In the genomic region with DNA sequence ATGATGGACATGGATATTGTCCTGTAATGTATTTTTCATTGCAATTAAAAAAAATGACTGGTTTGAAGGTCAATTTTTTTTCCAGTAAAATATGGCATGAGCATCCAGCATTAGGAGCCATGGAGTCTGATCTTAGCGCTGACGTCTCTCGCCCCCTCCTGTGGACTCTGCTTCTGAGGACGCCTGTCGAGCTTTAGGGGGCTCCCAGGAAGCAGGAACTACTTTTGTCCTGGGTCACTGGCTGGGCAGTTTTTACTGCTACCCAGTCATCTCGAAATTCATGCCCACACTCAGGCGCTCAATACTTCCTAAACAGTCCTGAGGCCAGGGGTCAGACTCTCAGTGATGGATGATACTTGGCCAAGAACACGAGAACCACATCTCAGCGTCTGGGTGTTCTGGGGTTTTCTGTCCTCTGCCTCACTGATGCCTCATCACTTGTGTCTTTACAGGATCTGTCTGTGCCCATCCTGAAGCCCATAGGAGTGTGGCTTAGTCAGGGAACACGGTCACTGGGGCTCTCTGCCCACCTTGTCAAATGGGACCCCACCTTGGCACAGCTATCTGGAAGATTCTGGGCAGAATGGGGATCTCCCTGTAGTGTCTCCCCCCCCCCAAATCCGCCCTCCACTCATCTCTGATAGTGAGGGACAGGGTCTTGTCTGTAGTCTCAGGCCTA, we compare ENCODE assay signal across 17 mouse cellular contexts. TPM values are rescaled to one million over a fixed set of nuclear protein-coding genes. Genes with fewer than 3 reads are reported as not detected.
DNase-seq lines count a peak whose midpoint lies in the region; ATAC-seq and TF ChIP-seq lines count a peak whose summit lies in the region.
"Had no signal": no experiment of that assay in that cellular context is flagged by ENCODE, and none has a peak within 500 bp of the region (broad histone marks: within the 10 kb centered on the region; RNA-seq: fewer than 3 reads in every experiment).

No protein-coding gene starts in this region.

- ATAC-seq in heart, embryonic 16.5 days (replicated peaks; ENCODE audit: extremely low read depth, insufficient read depth, low FRiP score), result no peak
- no peak for ATAC-seq in lung, embryonic 14.5 days (ENCODE audit: insufficient read depth)
- ATAC-seq in intestine, embryonic 14.5 days (replicated peaks; ENCODE audit: low FRiP score, low TSS enrichment, low read depth), result no peak
- no peak for ATAC-seq in limb, embryonic 15.5 days (ENCODE audit: insufficient number of reproducible peaks, low FRiP score, low TSS enrichment, low read depth)
- no peak for ATAC-seq in midbrain, embryonic 11.5 days (ENCODE audit: low FRiP score)
- ATAC-seq: CD4-positive, CD25-positive, alpha-beta regulatory T cell, adult 4 months; forebrain, embryonic 15.5 days; liver, postnatal 0 days had no signal

- H3K4me1 ChIP-seq in heart, embryonic 16.5 days (ENCODE audit: control insufficient read depth, insufficient read depth, low read length), result peaks cover 8% of the 10 kb centered on the region
- H3K4me1 ChIP-seq in lung, embryonic 14.5 days (ENCODE audit: insufficient read depth), result peaks cover 24% of the 10 kb centered on the region
- H3K4me1 ChIP-seq in intestine, embryonic 14.5 days (replicated peaks; ENCODE audit: control insufficient read depth, insufficient read depth, low read length), result peaks cover 26% of the 10 kb centered on the region
- H3K4me1 ChIP-seq in limb, embryonic 15.5 days, result peaks cover 24% of the 10 kb centered on the region
- 0 out of 2 replicates have a peak, but pooled peaks cover 4% of the 10 kb centered on the region for H3K4me1 ChIP-seq in midbrain, embryonic 11.5 days (ENCODE audit: control insufficient read depth, insufficient read depth, low read length)

- H3K27me3 ChIP-seq in heart, embryonic 16.5 days (ENCODE audit: control insufficient read depth, insufficient read depth, low read length), result no peaks in the 10 kb centered on the region
- H3K27me3 ChIP-seq in lung, embryonic 14.5 days (ENCODE audit: insufficient read depth, low read length), result no peaks in the 10 kb centered on the region
- no peaks in the 10 kb centered on the region for H3K27me3 ChIP-seq in intestine, embryonic 14.5 days (replicated peaks; ENCODE audit: control insufficient read depth, insufficient read depth, low read length)
- no peaks in the 10 kb centered on the region for H3K27me3 ChIP-seq in limb, embryonic 15.5 days
- H3K27me3 ChIP-seq in midbrain, embryonic 11.5 days (ENCODE audit: control insufficient read depth, insufficient read depth, low read length), result no peaks in the 10 kb centered on the region
- H3K27me3 ChIP-seq: forebrain, embryonic 15.5 days; limb, embryonic 12.5 days had no signal

- WGBS in heart, embryonic 16.5 days, result 77% methylated on average over 11 of the region's 11 CpGs
- 52% methylated on average over 11 of the region's 11 CpGs for WGBS in lung, embryonic 14.5 days
- 62% methylated on average over 11 of the region's 11 CpGs for WGBS in intestine, embryonic 14.5 days
- WGBS in limb, embryonic 15.5 days, result 73% methylated on average over 11 of the region's 11 CpGs
- 83% methylated on average over 11 of the region's 11 CpGs for WGBS in midbrain, embryonic 11.5 days

- intact Hi-C loops in heart, postnatal 10 days (cut with DNase I), result no loop called here

- no peak for TF ChIP-seq CTCF in lung, embryonic 14.5 days (IDR thresholded peaks at IDR 0.05; ENCODE audit: low read depth)

- DNase-seq in heart, postnatal 10 days, result no peak
- peak; percentile 34 for DNase-seq in lung, embryonic 14.5 days
- DNase-seq in lung, postnatal 36 days, result no peak
- DNase-seq in intestine, embryonic 14.5 days (ENCODE audit: low spot score), result no peak
- no peak for DNase-seq in frontal cortex, adult 2 months (ENCODE audit: extremely low spot score in 1 of 2, low spot score in 1 of 2)
- DNase-seq in midbrain, embryonic 11.5 days (ENCODE audit: low spot score, missing footprints), result no peak
- DNase-seq: adrenal gland, adult 8-10 months; cerebellum, adult 2 months; liver, postnatal 0 days; thymus, postnatal 4 days had no signal

- H3K36me3 ChIP-seq in heart, embryonic 16.5 days (ENCODE audit: control insufficient read depth, insufficient read depth), result no peaks in the 10 kb centered on the region
- H3K36me3 ChIP-seq in lung, embryonic 14.5 days (ENCODE audit: insufficient read depth), result no peaks in the 10 kb centered on the region
- H3K36me3 ChIP-seq in intestine, embryonic 14.5 days (ENCODE audit: control insufficient read depth, insufficient read depth, low read length), result no peaks in the 10 kb centered on the region
- H3K36me3 ChIP-seq in limb, embryonic 15.5 days, result no peaks in the 10 kb centered on the region
- no peaks in the 10 kb centered on the region for H3K36me3 ChIP-seq in midbrain, embryonic 11.5 days (ENCODE audit: control insufficient read depth, insufficient read depth, low read length)
- H3K36me3 ChIP-seq: forebrain, embryonic 15.5 days; limb, embryonic 12.5 days had no signal

- H3K4me3 ChIP-seq in heart, embryonic 16.5 days (ENCODE audit: low read length), result no peak overlapping the region
- no peak overlapping the region for H3K4me3 ChIP-seq in lung, embryonic 14.5 days (ENCODE audit: low read depth, low read length)
- no peak overlapping the region for H3K4me3 ChIP-seq in intestine, embryonic 14.5 days (ENCODE audit: low read depth, low read length)
- H3K4me3 ChIP-seq in limb, embryonic 15.5 days, result no peak overlapping the region
- no peak overlapping the region for H3K4me3 ChIP-seq in midbrain, embryonic 11.5 days (ENCODE audit: low read depth, low read length)
- H3K4me3 ChIP-seq: forebrain, embryonic 15.5 days; layer of hippocampus, adult 2 months; left cerebral cortex, adult 2 months; limb, embryonic 12.5 days had no signal

- no peak overlapping the region for H3K4me2 ChIP-seq in heart, embryonic 16.5 days (ENCODE audit: low read depth, low read length)
- peak overlapping the region; percentile 16; the same call in 1 of the 2 replicates for H3K4me2 ChIP-seq in lung, embryonic 14.5 days
- no peak overlapping the region for H3K4me2 ChIP-seq in intestine, embryonic 14.5 days (ENCODE audit: low read length)
- no peak overlapping the region for H3K4me2 ChIP-seq in limb, embryonic 15.5 days
- H3K4me2 ChIP-seq in midbrain, embryonic 11.5 days, result no peak overlapping the region
- H3K4me2 ChIP-seq: forebrain, embryonic 15.5 days; limb, embryonic 12.5 days had no signal

- no peak overlapping the region for H3K9ac ChIP-seq in heart, embryonic 16.5 days (ENCODE audit: low read length)
- H3K9ac ChIP-seq in lung, embryonic 14.5 days, result no peak overlapping the region
- no peak overlapping the region for H3K9ac ChIP-seq in intestine, embryonic 14.5 days (ENCODE audit: low read length)
- H3K9ac ChIP-seq in limb, embryonic 15.5 days, result no peak overlapping the region
- H3K9ac ChIP-seq in midbrain, embryonic 11.5 days (ENCODE audit: low read length), result no peak overlapping the region
- H3K9ac ChIP-seq: forebrain, embryonic 15.5 days; limb, embryonic 12.5 days; liver, postnatal 0 days had no signal

- 0 out of 2 replicates have a peak overlapping the region, but pooled peaks have one; percentile 24 for H3K27ac ChIP-seq in heart, embryonic 16.5 days (ENCODE audit: low read length)
- H3K27ac ChIP-seq in lung, embryonic 14.5 days (ENCODE audit: low read depth), result peak overlapping the region; percentile 87
- H3K27ac ChIP-seq in intestine, embryonic 14.5 days (ENCODE audit: low read depth), result peak overlapping the region; percentile 77; the same call in 1 of the 2 replicates
- H3K27ac ChIP-seq in limb, embryonic 15.5 days, result peak overlapping the region; percentile 85
- no peak overlapping the region for H3K27ac ChIP-seq in midbrain, embryonic 11.5 days (ENCODE audit: low read depth, low read length)
- H3K27ac ChIP-seq: forebrain, embryonic 15.5 days; layer of hippocampus, adult 2 months; left cerebral cortex, adult 2 months had no signal

- H3K9me3 ChIP-seq in heart, embryonic 16.5 days (replicated peaks; ENCODE audit: control insufficient read depth, low read length), result no peaks in the 10 kb centered on the region
- no peaks in the 10 kb centered on the region for H3K9me3 ChIP-seq in lung, embryonic 14.5 days (ENCODE audit: low read depth, low read length)
- H3K9me3 ChIP-seq in intestine, embryonic 14.5 days (ENCODE audit: control insufficient read depth, low read length), result no peaks in the 10 kb centered on the region
- H3K9me3 ChIP-seq in limb, embryonic 15.5 days, result no peaks in the 10 kb centered on the region
- H3K9me3 ChIP-seq in midbrain, embryonic 11.5 days (ENCODE audit: control insufficient read depth, low read length), result no peaks in the 10 kb centered on the region
- H3K9me3 ChIP-seq: forebrain, embryonic 15.5 days; limb, embryonic 12.5 days had no signal

RNA-seq across cellular contexts. Expression of a gene that starts 29.9 kb away (rescaled TPM):
- 72.8 and 75.3 TPM in 2 replicates for polyA plus RNA-seq in heart, embryonic 16.5 days (2015; fragmentation: Nextera tagmentation; extraction: Ambion mirVana)
- 100 to 1,000 TPM; 279 to 284 TPM for total RNA-seq in heart, postnatal 10 days (2021)
- 16.7 and 19.7 TPM in 2 replicates for polyA plus RNA-seq in lung, embryonic 14.5 days (2014; fragmentation: Nextera tagmentation; extraction: Ambion mirVana)
- 19.3 and 19.7 TPM in 2 replicates for polyA plus RNA-seq in intestine, embryonic 14.5 days (2014; fragmentation: Nextera tagmentation; extraction: Ambion mirVana)
- 38.7 and 42.1 TPM in 2 replicates for polyA plus RNA-seq in limb, embryonic 15.5 days (2015; fragmentation: Nextera tagmentation; extraction: Ambion mirVana)
- polyA plus RNA-seq in frontal cortex, adult 2 months (2012; rRNA removed), result 115 and 117 TPM in 2 replicates
- polyA plus RNA-seq in midbrain, embryonic 11.5 days (2014; fragmentation: Nextera tagmentation; extraction: Ambion mirVana), result 18.4 and 20.9 TPM in 2 replicates

RNA-seq across cellular contexts. Expression of a gene that starts 45.2 kb away (rescaled TPM):
- 12.4 and 12.6 TPM in 2 replicates for polyA plus RNA-seq in heart, embryonic 16.5 days (2015; fragmentation: Nextera tagmentation; extraction: Ambion mirVana)
- total RNA-seq in heart, postnatal 10 days (2021), result 10 to 100 TPM in 1 of 2 experiments, 1 to 10 TPM in 1; 9.8 to 10.8 TPM
- polyA plus RNA-seq in lung, embryonic 14.5 days (2014; fragmentation: Nextera tagmentation; extraction: Ambion mirVana), result 20.8 and 21.8 TPM in 2 replicates
- 19.0 and 21.5 TPM in 2 replicates for polyA plus RNA-seq in intestine, embryonic 14.5 days (2014; fragmentation: Nextera tagmentation; extraction: Ambion mirVana)
- 18.5 and 18.9 TPM in 2 replicates for polyA plus RNA-seq in limb, embryonic 15.5 days (2015; fragmentation: Nextera tagmentation; extraction: Ambion mirVana)
- 16.8 and 18.0 TPM in 2 replicates for polyA plus RNA-seq in frontal cortex, adult 2 months (2012; rRNA removed)
- polyA plus RNA-seq in midbrain, embryonic 11.5 days (2014; fragmentation: Nextera tagmentation; extraction: Ambion mirVana), result 17.2 and 19.0 TPM in 2 replicates
